Mouse (Mus musculus): ENCODE measurements around the gene Cdiptos. TPM values are rescaled to one million over a fixed set of nuclear protein-coding genes. Genes with fewer than 3 reads are reported as not detected.

Cdiptos gene
- polyA plus RNA-seq, 1 experiment from 2014 or later, result 0.74 TPM

- Histone ChIP-seq H3K9me3 (replicated peaks; ENCODE audit: control insufficient read depth, low read length) (no peaks in the 10 kb centered on the region), H3K4me2 (ENCODE audit: low read depth, low read length) (no peak overlapping the region), H3K9ac (ENCODE audit: low read depth, low read length) (no peak overlapping the region), H3K4me1 (ENCODE audit: control insufficient read depth, low read depth, low read length) (no peaks in the 10 kb centered on the region), H3K27me3 (ENCODE audit: control insufficient read depth, insufficient read depth, low read depth, low read length) (peaks cover 8% of the 10 kb centered on the region), H3K27ac (ENCODE audit: low read length) (no peak overlapping the region), H3K4me3 (ENCODE audit: low read depth, low read length) (no peak overlapping the region), H3K36me3 (ENCODE audit: control insufficient read depth, insufficient read depth) (no peaks in the 10 kb centered on the region)
- no peak for ATAC-seq (ENCODE audit: low read depth)
- 36% methylated on average over 3 of the region's 3 CpGs for WGBS (ENCODE audit: insufficient replicate concordance)
Measured at GRCm38 (mm10) chr7:126965568-126965967, 10.3 kb downstream of the Cdiptos start.

DNA sequence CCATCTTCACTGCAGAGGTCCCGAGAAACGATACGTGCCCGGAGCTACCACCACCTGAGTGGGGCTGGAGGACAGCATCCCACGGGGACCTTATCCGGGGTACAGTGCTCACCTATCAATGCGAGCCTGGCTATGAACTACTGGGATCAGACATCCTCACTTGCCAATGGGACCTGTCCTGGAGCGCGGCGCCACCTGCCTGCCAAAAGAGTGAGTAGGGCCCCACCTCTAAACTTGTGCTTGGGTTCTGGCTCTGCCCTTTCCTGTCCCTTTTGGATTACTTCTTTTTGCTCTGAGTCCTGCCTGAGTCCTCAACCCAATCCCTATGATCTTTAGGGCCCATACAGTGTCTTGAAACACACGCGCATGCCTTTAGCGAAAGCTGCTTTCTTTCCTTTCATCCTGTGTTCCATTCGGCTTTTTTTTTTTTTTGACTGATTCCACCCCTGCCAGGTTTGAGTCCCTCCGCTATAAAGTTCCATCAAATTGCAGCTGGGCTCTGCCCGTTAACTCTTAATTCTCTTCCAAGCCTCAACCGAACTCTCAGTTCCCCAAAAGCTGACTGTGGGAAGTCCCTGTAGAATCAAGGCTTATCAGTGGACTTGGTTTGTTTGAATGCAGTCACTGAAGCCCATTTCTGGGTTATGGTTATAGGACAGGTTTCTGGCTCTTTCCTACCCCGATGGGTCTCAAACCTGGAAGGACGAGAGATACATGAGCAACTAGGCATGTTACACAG is 12.2 kb downstream of the Cdiptos start:
- Histone ChIP-seq H3K9ac (ENCODE audit: low read depth, low read length) (no peak overlapping the region), H3K4me3 (ENCODE audit: low read depth, low read length) (no peak overlapping the region), H3K36me3 (ENCODE audit: control insufficient read depth, insufficient read depth) (no peaks in the 10 kb centered on the region), H3K4me2 (ENCODE audit: low read depth, low read length) (no peak overlapping the region), H3K4me1 (ENCODE audit: control insufficient read depth, low read depth, low read length) (no peaks in the 10 kb centered on the region), H3K27ac (ENCODE audit: low read length) (no peak overlapping the region), H3K9me3 (replicated peaks; ENCODE audit: control insufficient read depth, low read length) (no peaks in the 10 kb centered on the region), H3K27me3 (ENCODE audit: control insufficient read depth, insufficient read depth, low read depth, low read length) (peaks cover 8% of the 10 kb centered on the region)
- WGBS (ENCODE audit: insufficient replicate concordance), result 26% methylated on average over 19 of the region's 19 CpGs
- no peak; the same call in 1 of the 2 replicates for ATAC-seq (ENCODE audit: low read depth)

DNA sequence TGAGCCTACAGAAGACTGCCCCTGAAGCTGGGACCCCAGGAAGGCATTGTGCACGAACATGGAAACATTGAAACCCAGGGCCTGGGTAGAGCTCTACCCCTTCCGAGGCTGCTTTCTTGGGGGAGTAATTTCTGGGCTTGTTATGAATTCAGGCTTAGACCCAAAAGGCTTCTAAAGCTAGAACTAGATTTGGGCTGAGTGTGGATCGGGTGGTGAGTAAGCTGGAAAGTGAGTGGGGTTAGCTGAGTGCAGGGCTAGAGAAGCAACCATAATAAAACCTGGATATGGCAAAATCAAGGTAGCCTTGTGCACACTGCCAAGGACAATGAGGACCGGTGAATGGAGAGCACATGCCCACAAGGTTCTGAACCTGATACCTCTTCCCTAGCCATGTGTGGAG is 13.9 kb downstream of the Cdiptos start:
- 76% methylated on average over 4 of the region's 4 CpGs for WGBS (ENCODE audit: insufficient replicate concordance)
- ATAC-seq (ENCODE audit: low read depth), result no peak

DNA sequence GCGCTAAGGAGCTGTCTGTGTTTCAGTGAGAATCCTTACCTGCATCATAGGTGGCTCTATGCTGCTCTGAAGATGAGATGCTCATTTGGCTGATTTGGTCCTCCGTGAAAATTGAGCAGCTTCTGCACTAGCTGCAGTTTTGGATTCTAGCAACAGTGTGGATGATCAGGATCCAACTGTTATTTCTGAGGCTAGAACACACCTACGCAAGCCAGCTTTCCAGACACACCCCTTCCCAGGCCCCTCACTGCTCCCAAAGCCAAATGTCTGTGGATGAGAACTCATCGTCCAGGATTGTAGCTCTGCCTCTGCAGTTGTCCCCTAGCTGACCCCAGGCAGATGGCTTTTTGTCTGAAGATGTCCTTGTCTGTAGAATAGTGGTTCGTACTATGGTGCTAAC is 14.8 kb downstream of the Cdiptos start:
- 72% methylated on average over 5 of the region's 5 CpGs for WGBS (ENCODE audit: insufficient replicate concordance)
- Histone ChIP-seq H3K27me3 (ENCODE audit: control insufficient read depth, insufficient read depth, low read depth, low read length) (peaks cover 8% of the 10 kb centered on the region), H3K9me3 (replicated peaks; ENCODE audit: control insufficient read depth, low read length) (no peaks in the 10 kb centered on the region), H3K36me3 (ENCODE audit: control insufficient read depth, insufficient read depth) (no peaks in the 10 kb centered on the region), H3K4me1 (ENCODE audit: control insufficient read depth, low read depth, low read length) (no peaks in the 10 kb centered on the region), H3K27ac (ENCODE audit: low read length) (no peak overlapping the region), H3K4me2 (ENCODE audit: low read depth, low read length) (no peak overlapping the region), H3K9ac (ENCODE audit: low read depth, low read length) (no peak overlapping the region), H3K4me3 (ENCODE audit: low read depth, low read length) (no peak overlapping the region)
- no peak for ATAC-seq (ENCODE audit: low read depth)

More for the DNA sequence above, 13.9 kb downstream of the Cdiptos start:
- no peak overlapping the region for H3K4me3 ChIP-seq (ENCODE audit: low read depth, low read length)
- H3K4me1 ChIP-seq (ENCODE audit: control insufficient read depth, low read depth, low read length), result no peaks in the 10 kb centered on the region
- no peak overlapping the region for H3K9ac ChIP-seq (ENCODE audit: low read depth, low read length)
- H3K36me3 ChIP-seq (ENCODE audit: control insufficient read depth, insufficient read depth), result no peaks in the 10 kb centered on the region
- H3K27me3 ChIP-seq (ENCODE audit: control insufficient read depth, insufficient read depth, low read depth, low read length), result peaks cover 8% of the 10 kb centered on the region
- H3K27ac ChIP-seq (ENCODE audit: low read length), result no peak overlapping the region
- no peaks in the 10 kb centered on the region for H3K9me3 ChIP-seq (replicated peaks; ENCODE audit: control insufficient read depth, low read length)
- H3K4me2 ChIP-seq (ENCODE audit: low read depth, low read length), result no peak overlapping the region

DNA sequence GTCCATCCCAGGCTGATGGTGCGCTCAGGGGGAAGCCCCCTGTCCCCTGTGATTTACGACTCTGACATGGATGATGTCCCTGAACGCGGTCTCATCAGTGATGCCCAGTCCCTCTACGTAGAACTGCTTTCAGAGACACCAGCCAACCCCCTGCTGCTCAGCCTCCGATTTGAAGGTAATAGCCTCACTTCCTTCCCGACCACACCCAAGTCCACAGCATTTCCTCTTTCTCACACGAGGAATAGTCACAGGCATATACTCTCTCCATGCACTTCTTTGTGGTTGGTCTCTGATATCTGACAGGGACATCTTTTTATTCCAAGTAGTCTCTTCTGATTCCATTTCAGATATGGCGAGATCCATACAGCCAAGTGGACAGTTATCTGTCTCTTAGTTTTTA is 16.1 kb downstream of the Cdiptos start:
- H3K27ac ChIP-seq (ENCODE audit: low read length), result no peak overlapping the region
- no peak overlapping the region for H3K9ac ChIP-seq (ENCODE audit: low read depth, low read length)
- peaks cover 8% of the 10 kb centered on the region for H3K27me3 ChIP-seq (ENCODE audit: control insufficient read depth, insufficient read depth, low read depth, low read length)
- 32% methylated on average over 9 of the region's 9 CpGs for WGBS (ENCODE audit: insufficient replicate concordance)
- no peak overlapping the region for H3K4me3 ChIP-seq (ENCODE audit: low read depth, low read length)
- H3K9me3 ChIP-seq (replicated peaks; ENCODE audit: control insufficient read depth, low read length), result no peaks in the 10 kb centered on the region
- H3K36me3 ChIP-seq (ENCODE audit: control insufficient read depth, insufficient read depth), result no peaks in the 10 kb centered on the region
- no peak for ATAC-seq (ENCODE audit: low read depth)
- H3K4me2 ChIP-seq (ENCODE audit: low read depth, low read length), result no peak overlapping the region
- no peaks in the 10 kb centered on the region for H3K4me1 ChIP-seq (ENCODE audit: control insufficient read depth, low read depth, low read length)

DNA sequence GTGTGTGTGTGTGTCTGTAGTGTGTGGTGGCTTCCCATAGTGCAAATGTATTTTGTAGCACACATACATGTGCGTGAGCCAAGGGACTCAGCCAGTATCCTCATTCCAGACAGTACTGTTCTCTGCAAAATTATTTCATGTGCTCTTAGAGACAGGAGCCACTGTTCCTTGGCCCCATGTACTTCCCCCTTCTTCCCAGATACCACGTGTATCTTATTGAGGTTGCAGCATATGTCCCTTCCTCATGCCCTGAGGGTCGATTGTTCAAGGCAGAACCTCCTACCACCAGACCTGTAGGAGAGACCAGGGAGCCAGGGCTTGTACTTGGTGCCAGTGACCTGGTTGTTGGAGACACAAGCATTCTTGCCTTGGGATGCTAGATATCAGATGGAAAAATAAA is 20.8 kb downstream of the Cdiptos start:
- WGBS (ENCODE audit: insufficient replicate concordance), result 25% methylated on average over 3 of the region's 3 CpGs
- ATAC-seq (ENCODE audit: low read depth), result no peak

GRCm38 (mm10) chr7:126952646-126953045 is 23.3 kb downstream of the Cdiptos start:
- WGBS (ENCODE audit: insufficient replicate concordance), result 0% methylated on average over 7 of the region's 8 CpGs
- no peak overlapping the region for H3K9ac ChIP-seq (ENCODE audit: low read depth, low read length)
- H3K9me3 ChIP-seq (replicated peaks; ENCODE audit: control insufficient read depth, low read length), result no peaks in the 10 kb centered on the region
- H3K36me3 ChIP-seq (ENCODE audit: control insufficient read depth, insufficient read depth), result no peaks in the 10 kb centered on the region
- H3K4me1 ChIP-seq (ENCODE audit: control insufficient read depth, low read depth, low read length), result peaks cover 5% of the 10 kb centered on the region
- H3K4me2 ChIP-seq (ENCODE audit: low read depth, low read length), result no peak overlapping the region
- no peak for ATAC-seq (ENCODE audit: low read depth)
- H3K4me3 ChIP-seq (ENCODE audit: low read depth, low read length), result no peak overlapping the region
- H3K27ac ChIP-seq (ENCODE audit: low read length), result no peak overlapping the region
- peaks cover 29% of the 10 kb centered on the region for H3K27me3 ChIP-seq (ENCODE audit: control insufficient read depth, insufficient read depth, low read depth, low read length)

More for the DNA sequence above, 20.8 kb downstream of the Cdiptos start:
- Histone ChIP-seq H3K9ac (ENCODE audit: low read depth, low read length) (no peak overlapping the region), H3K36me3 (ENCODE audit: control insufficient read depth, insufficient read depth) (no peaks in the 10 kb centered on the region), H3K27ac (ENCODE audit: low read length) (no peak overlapping the region), H3K4me3 (ENCODE audit: low read depth, low read length) (no peak overlapping the region), H3K4me2 (ENCODE audit: low read depth, low read length) (no peak overlapping the region), H3K4me1 (ENCODE audit: control insufficient read depth, low read depth, low read length) (no peaks in the 10 kb centered on the region), H3K27me3 (ENCODE audit: control insufficient read depth, insufficient read depth, low read depth, low read length) (peaks cover 21% of the 10 kb centered on the region), H3K9me3 (replicated peaks; ENCODE audit: control insufficient read depth, low read length) (no peaks in the 10 kb centered on the region)

GRCm38 (mm10) chr7:126951741-126952140 is 24.2 kb downstream of the Cdiptos start:
- Histone ChIP-seq H3K4me3 (ENCODE audit: low read depth, low read length) (no peak overlapping the region), H3K9ac (ENCODE audit: low read depth, low read length) (no peak overlapping the region), H3K27me3 (ENCODE audit: control insufficient read depth, insufficient read depth, low read depth, low read length) (peaks cover 29% of the 10 kb centered on the region), H3K36me3 (ENCODE audit: control insufficient read depth, insufficient read depth) (no peaks in the 10 kb centered on the region), H3K9me3 (replicated peaks; ENCODE audit: control insufficient read depth, low read length) (no peaks in the 10 kb centered on the region), H3K4me1 (ENCODE audit: control insufficient read depth, low read depth, low read length) (peaks cover 5% of the 10 kb centered on the region), H3K4me2 (ENCODE audit: low read depth, low read length) (no peak overlapping the region), H3K27ac (ENCODE audit: low read length) (no peak overlapping the region)
- WGBS (ENCODE audit: insufficient replicate concordance), result 23% methylated on average over 4 of the region's 4 CpGs
- ATAC-seq (ENCODE audit: low read depth), result no peak

DNA sequence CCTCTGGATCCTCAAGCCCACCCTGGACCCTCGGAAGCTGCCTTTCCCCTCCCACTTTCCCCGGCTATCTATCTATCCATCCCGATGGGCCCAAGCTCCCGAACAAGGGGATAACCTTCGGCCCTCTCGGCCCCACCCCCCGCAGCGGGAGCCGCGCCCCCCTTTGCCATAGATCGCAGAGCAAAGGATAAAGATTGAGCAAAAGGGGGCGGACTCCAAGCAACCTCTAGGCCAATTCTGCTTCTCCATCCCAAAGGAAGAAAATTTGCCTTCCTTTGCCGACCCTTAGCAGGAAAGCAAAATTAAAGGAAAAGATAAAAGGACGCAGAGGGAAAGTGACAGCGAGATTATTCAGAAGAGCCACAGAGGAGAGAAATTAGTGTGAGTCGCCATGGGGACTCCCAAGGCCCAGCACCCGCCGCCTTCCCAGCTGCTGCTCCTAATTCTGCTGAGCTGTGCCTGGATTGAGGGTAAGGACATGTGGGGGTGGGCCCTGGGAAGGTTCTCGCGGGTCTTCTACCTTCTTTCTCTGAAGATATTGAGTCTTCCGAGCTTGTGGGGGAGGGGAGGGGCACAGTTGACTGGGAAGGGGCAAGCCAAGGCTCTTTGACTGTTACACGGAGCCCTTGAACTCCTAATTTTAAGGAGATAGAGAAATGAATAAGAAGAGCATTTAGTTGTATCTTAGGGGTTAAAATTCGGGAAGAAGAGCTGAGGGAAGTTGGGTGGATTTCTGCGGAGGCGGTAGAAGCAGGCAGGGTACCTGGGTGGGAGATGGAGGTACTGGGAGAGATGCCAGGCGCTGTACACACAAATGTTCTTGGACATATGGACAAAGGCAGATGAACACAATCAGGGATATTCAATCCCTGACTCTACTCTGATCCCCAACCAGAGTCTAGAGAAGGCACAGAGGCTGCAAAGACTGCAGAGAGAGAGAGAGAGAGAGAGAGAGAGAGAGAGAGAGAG is 25.0 kb downstream of the Cdiptos start:
- WGBS (ENCODE audit: insufficient replicate concordance), result 9% methylated on average over 26 of the region's 26 CpGs
- H3K4me1 ChIP-seq (ENCODE audit: control insufficient read depth, low read depth, low read length), result peaks cover 5% of the 10 kb centered on the region
- no peak overlapping the region for H3K4me2 ChIP-seq (ENCODE audit: low read depth, low read length)
- H3K36me3 ChIP-seq (ENCODE audit: control insufficient read depth, insufficient read depth), result no peaks in the 10 kb centered on the region
- H3K9ac ChIP-seq (ENCODE audit: low read depth, low read length), result no peak overlapping the region
- no peak for ATAC-seq (ENCODE audit: low read depth)
- H3K4me3 ChIP-seq (ENCODE audit: low read depth, low read length), result no peak overlapping the region
- H3K27me3 ChIP-seq (ENCODE audit: control insufficient read depth, insufficient read depth, low read depth, low read length), result peaks cover 29% of the 10 kb centered on the region
- H3K27ac ChIP-seq (ENCODE audit: low read length), result no peak overlapping the region
- H3K9me3 ChIP-seq (replicated peaks; ENCODE audit: control insufficient read depth, low read length), result no peaks in the 10 kb centered on the region
